Mouse (Mus musculus) midbrain, embryonic 10.5 days (tissue): Measurements from ENCODE around the gene Cep170. TPM values are rescaled to one million over a fixed set of nuclear protein-coding genes. Genes with fewer than 3 reads are reported as not detected.

ENCODE experiments used
- DNase-seq: peaks from one replicate; pipeline ENCODE4 v3.0.0-alpha.2; 2017; ENCODE audit warnings: low spot score
- H3K27ac ChIP-seq: fragments of 300-500 bp; sonication (generic); replicated peaks from 2 replicates; pipeline ENCODE4 v1.5.1; 2016; ENCODE audit warnings: mild to moderate bottlenecking
- H3K27me3 ChIP-seq: fragments of 300-500 bp; sonication (generic); 2 replicates; pipeline ENCODE4 v1.6.1; 2016; ENCODE audit warnings: low read depth, mild to moderate bottlenecking; ENCODE audit not compliant: poor library complexity, severe bottlenecking
- H3K36me3 ChIP-seq: fragments of 300-500 bp; sonication (generic); 2 replicates; pipeline ENCODE4 v1.6.1; 2016; ENCODE audit warnings: mild to moderate bottlenecking, moderate library complexity
- H3K4me1 ChIP-seq: fragments of 300-500 bp; sonication (generic); 2 replicates; pipeline ENCODE4 v1.6.1; 2016
- H3K4me3 ChIP-seq: fragments of 300-500 bp; sonication (generic); 2 replicates; pipeline ENCODE4 v1.5.1; 2016; ENCODE audit warnings: mild to moderate bottlenecking, moderate library complexity
- H3K9me3 ChIP-seq: fragments of 300-500 bp; sonication (generic); replicated peaks from 2 replicates; pipeline ENCODE4 v1.6.1; 2016; ENCODE audit warnings: mild to moderate bottlenecking
- WGBS: fragments of 180-500 bp; shearing (Covaris S2); methylation state at CpG from one replicate; pipeline ENCODE4 v1.1.7; 2016; 5-methylcytosine and 5-hydroxymethylcytosine counted together
- polyA plus RNA-seq: library from polyadenylated mRNA; unstranded; fragments of >200 nt; fragmentation: Nextera tagmentation; extraction: Ambion mirVana; gene quantifications from 2 replicates; pipeline ENCODE4 v1.2.1, GENCODE M21; 2016

Gene Cep170
- polyA plus RNA-seq, 1 experiment from 2014 or later, result 32.0 TPM

DNA sequence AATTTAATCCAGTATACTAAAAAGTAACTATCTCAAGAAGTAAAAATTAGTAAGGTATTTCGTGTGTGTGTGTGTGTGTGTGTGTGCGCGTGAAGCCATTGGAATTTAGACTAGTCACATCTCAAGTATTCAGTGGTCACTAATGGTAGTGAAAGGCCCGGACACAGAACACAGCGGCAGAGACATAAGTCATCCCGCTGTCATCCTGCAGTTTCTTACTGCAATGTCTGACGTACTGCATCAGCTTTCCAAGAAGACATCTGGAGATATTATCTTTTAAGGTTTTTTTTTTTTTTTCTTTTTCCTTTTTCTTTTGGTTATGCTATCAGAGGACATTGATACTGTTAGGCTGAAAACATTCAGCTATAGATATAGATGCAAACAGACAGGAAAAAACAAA lies 24.5 kb downstream of the Cep170 start:
- Histone ChIP-seq H3K4me1 (no peaks in the 10 kb centered on the region), H3K36me3 (peaks cover 70% of the 10 kb centered on the region), H3K9me3 (no peaks in the 10 kb centered on the region), H3K27ac (no peak overlapping the region), H3K27me3 (no peaks in the 10 kb centered on the region), H3K4me3 (no peak overlapping the region)
- DNase-seq, result no peak
- 95% methylated on average over 7 of the region's 7 CpGs for WGBS

DNA sequence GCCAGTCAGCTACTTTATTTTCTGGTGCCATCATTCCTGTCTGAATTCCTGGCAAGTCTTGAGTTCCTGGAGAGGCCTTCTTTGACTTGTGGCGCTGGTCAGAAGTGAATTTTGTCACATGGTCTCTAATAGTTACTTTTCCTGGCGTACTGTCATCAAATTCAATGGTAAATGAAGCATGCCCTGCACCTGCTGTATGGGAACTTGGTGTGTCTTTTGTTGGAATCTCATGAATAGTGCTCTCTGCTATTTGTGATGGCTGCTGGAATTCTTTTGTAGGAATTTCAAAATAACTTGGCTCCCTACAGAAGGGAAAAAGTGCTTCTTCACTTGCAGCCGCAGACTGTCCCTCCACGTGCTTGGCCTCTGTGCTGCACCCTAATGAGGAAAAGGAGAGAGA lies 39.3 kb downstream of the Cep170 start:
- WGBS, result 82% methylated on average over 4 of the region's 4 CpGs
- no peaks in the 10 kb centered on the region for H3K9me3 ChIP-seq
- no peak for DNase-seq
- no peaks in the 10 kb centered on the region for H3K27me3 ChIP-seq
- H3K27ac ChIP-seq, result no peak overlapping the region
- H3K36me3 ChIP-seq, result peaks cover 82% of the 10 kb centered on the region
- H3K4me1 ChIP-seq, result no peaks in the 10 kb centered on the region
- H3K4me3 ChIP-seq, result no peak overlapping the region

DNA sequence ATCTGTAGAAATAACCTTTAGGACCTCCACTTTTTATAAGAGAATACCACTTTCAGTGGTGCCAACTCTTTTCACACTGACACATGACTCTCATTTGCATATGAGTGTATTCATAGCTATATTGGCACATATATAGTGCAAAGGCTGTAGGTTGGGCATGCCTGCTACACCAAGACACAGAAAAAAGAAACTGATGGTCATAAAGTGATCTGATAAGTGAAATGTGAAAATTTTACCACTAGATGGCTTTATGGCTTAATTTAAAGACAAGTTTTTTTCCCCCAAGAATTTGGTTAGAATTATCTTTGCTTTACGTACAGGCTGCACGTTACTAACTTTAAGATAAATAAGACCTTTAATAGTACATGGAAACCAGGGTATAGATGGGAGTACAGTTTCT lies 51.6 kb downstream of the Cep170 start:
- no peak for DNase-seq
- H3K36me3 ChIP-seq, result peaks cover 62% of the 10 kb centered on the region
- WGBS, result 98% methylated on average over 2 of the region's 2 CpGs
- no peaks in the 10 kb centered on the region for H3K4me1 ChIP-seq
- no peak overlapping the region for H3K4me3 ChIP-seq
- no peak overlapping the region for H3K27ac ChIP-seq
- no peaks in the 10 kb centered on the region for H3K27me3 ChIP-seq
- H3K9me3 ChIP-seq, result no peaks in the 10 kb centered on the region

GRCm38 (mm10) chr1:176760673-176761072 lies 53.2 kb downstream of the Cep170 start:
- H3K4me1 ChIP-seq, result no peaks in the 10 kb centered on the region
- peaks cover 67% of the 10 kb centered on the region for H3K36me3 ChIP-seq
- H3K27me3 ChIP-seq, result no peaks in the 10 kb centered on the region
- WGBS, result 98% methylated on average over 1 of the region's 1 CpGs
- H3K4me3 ChIP-seq, result no peak overlapping the region
- H3K27ac ChIP-seq, result no peak overlapping the region
- DNase-seq, result no peak
- H3K9me3 ChIP-seq, result no peaks in the 10 kb centered on the region

DNA sequence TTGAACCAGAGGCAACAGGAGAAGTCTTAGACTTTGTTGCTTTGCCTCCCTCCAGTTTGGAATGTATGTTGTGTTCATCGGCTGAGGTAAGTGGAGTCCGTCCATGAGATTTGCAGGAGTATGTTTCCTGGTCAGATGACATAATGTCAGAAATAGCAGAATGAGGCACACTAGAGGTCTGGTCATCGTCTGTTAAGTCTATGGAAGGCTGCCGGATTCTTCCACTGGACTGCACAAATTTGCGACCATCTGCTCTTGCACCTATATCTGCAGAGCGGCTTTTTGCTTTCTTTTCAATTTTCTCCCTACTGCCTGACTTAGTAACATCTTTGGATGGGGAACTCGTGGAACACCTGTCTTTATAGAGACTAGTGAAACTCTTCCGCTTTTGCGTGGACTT lies 58.3 kb downstream of the Cep170 start:
- no peaks in the 10 kb centered on the region for H3K9me3 ChIP-seq
- no peak overlapping the region for H3K27ac ChIP-seq
- H3K4me1 ChIP-seq, result no peaks in the 10 kb centered on the region
- peaks cover 70% of the 10 kb centered on the region for H3K36me3 ChIP-seq
- DNase-seq, result no peak
- H3K4me3 ChIP-seq, result no peak overlapping the region
- 96% methylated on average over 9 of the region's 9 CpGs for WGBS
- no peaks in the 10 kb centered on the region for H3K27me3 ChIP-seq

DNA sequence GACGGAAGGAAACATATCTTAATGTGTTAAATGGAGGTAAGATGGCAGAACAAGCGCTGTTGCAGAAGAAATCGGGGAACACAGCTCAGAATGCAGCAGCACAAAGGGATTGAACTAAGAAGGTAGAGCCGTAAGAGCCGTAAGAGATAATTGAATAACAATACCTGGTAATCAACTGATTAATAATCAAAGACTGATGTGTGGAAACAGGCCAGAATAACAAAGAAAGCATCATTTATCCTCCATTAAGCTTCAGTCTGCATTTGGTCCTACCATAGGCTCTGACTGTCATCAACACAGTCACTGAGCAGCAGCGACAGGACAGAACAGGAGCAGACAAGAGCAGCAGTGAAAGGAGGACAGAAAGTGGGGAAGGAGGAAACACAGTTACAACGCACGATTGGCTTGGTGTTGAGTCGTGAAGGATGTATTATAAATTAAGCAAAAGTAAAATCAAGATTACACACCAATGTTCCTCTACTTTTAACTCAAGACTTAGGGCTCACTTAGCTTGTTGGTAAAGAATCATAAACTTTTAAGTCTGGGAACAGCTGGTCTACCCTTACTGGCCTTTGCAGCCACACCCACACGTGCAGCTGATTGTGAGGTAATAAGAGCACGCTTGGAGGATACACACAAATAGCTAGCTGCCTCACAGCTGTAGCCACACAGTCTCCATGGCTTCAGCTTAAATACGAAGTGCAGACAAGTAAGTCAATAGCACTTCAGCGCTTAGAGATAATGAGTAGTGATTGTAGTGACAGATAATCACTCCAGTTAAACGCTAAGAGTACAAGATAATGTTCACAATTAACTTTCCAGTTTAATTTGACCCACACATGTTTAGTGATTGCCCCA lies 59.8 kb downstream of the Cep170 start:
- no peak for DNase-seq
- no peaks in the 10 kb centered on the region for H3K9me3 ChIP-seq
- no peaks in the 10 kb centered on the region for H3K4me1 ChIP-seq
- no peak overlapping the region for H3K4me3 ChIP-seq
- no peak overlapping the region for H3K27ac ChIP-seq
- no peaks in the 10 kb centered on the region for H3K27me3 ChIP-seq
- peaks cover 69% of the 10 kb centered on the region for H3K36me3 ChIP-seq
- WGBS, result 77% methylated on average over 14 of the region's 14 CpGs

DNA sequence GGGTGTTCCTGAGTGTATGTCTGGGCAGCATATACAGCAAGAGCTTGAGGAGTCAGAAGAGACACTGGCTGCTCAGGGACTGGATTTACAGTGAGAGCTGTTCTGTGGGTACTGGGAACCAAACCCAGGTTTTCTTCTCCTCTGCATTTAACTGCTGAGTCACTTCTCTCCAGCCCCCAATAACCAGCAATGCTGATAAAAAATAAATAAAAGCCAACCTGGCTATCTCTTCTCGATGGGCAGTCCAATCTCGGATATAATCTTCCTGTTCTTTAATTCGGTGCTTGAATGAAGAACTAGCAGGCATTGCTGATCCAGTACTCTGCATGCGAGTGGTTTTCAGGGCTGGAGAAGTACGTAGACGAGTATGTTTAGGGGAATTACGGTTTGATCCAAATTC lies 64.2 kb downstream of the Cep170 start:
- Histone ChIP-seq H3K27ac (no peak overlapping the region), H3K27me3 (no peaks in the 10 kb centered on the region), H3K9me3 (no peaks in the 10 kb centered on the region), H3K4me1 (no peaks in the 10 kb centered on the region), H3K4me3 (no peak overlapping the region), H3K36me3 (peaks cover 51% of the 10 kb centered on the region)
- DNase-seq, result no peak
- WGBS, result 93% methylated on average over 7 of the region's 7 CpGs

DNA sequence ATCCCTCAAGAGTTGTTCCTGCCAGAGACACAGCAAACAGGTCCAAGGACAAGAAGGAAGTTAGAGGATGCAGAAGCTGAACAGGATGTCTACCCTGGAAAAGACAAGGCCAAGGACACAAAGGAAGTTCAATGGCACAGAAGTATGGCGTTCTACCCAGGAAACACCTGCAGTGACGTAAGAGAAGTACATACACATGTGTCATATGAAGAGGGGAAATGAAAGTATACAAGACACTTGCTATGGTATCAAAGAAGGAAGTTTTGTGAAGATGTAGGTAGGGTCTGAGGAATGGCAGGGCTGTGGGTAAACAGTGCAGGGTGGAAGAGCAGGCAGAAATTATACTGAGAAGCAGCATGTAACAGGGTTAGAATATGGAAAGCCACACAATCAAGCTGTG lies 81.0 kb downstream of the Cep170 start:
- no peaks in the 10 kb centered on the region for H3K4me1 ChIP-seq
- H3K27me3 ChIP-seq, result no peaks in the 10 kb centered on the region
- no peak overlapping the region for H3K27ac ChIP-seq
- peaks cover 85% of the 10 kb centered on the region for H3K36me3 ChIP-seq
- H3K4me3 ChIP-seq, result no peak overlapping the region
- H3K9me3 ChIP-seq, result no peaks in the 10 kb centered on the region
- DNase-seq, result no peak
- 94% methylated on average over 2 of the region's 2 CpGs for WGBS

DNA sequence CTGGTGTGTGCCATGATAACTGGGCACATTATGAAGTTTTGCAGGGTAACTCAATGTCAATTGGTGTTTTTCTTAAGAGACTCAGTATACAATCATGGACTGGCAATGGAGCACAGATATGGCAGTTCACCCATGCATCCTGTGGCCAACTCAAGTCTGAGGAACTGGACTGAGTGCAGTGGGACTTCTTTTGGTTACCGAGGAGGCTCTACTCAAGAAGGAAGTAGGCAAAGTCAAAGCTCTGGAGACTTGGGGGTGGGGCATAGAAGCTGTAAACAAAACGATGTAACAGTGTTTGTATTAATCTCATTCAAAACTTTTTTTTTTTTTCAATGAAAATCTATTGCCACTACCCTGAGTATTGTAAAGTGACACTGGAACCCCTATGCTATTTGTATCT lies 83.3 kb downstream of the Cep170 start:
- 91% methylated on average over 2 of the region's 2 CpGs for WGBS
- no peak overlapping the region for H3K27ac ChIP-seq
- H3K4me3 ChIP-seq, result no peak overlapping the region
- no peaks in the 10 kb centered on the region for H3K27me3 ChIP-seq
- DNase-seq, result no peak
- H3K9me3 ChIP-seq, result no peaks in the 10 kb centered on the region
- peaks cover 63% of the 10 kb centered on the region for H3K36me3 ChIP-seq
- no peaks in the 10 kb centered on the region for H3K4me1 ChIP-seq

GRCm38 (mm10) chr1:176727372-176727771 lies 86.5 kb downstream of the Cep170 start:
- Histone ChIP-seq H3K9me3 (no peaks in the 10 kb centered on the region), H3K4me1 (no peaks in the 10 kb centered on the region), H3K27me3 (no peaks in the 10 kb centered on the region), H3K27ac (no peak overlapping the region), H3K4me3 (no peak overlapping the region), H3K36me3 (peaks cover 32% of the 10 kb centered on the region)
- WGBS, result 94% methylated on average over 2 of the region's 2 CpGs
- DNase-seq, result no peak

DNA sequence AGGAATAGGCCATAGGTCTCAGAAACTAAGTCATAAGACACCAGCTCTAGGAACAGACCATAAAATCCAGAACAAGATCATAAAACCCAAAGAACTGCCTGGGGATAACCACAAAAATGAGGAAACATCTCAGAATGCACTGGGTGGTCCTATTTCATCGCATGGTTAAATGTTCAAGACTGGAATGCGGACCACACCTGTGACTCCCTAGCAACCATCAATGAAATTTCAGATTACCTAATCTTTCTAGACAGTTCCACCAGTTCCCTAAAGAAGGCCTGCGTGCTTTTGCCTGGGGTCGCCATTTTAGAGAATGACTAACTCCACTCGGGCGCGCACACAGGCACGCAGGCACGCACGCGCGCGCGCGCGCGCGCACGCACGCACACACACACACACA lies 89.1 kb downstream of the Cep170 start:
- no peaks in the 10 kb centered on the region for H3K4me1 ChIP-seq

GRCm38 (mm10) chr1:176723858-176724713 lies 89.8 kb downstream of the Cep170 start:
- Histone ChIP-seq H3K27me3 (no peaks in the 10 kb centered on the region), H3K27ac (no peak overlapping the region), H3K36me3 (peaks cover 5% of the 10 kb centered on the region; the same call in 1 of the 2 replicates), H3K4me1 (no peaks in the 10 kb centered on the region), H3K4me3 (no peak overlapping the region), H3K9me3 (0 out of 2 replicates have a peak, but pooled peaks cover under 1% of the 10 kb centered on the region)
- 76% methylated on average over 8 of the region's 8 CpGs for WGBS
- no peak for DNase-seq

More for the DNA sequence above, 89.1 kb downstream of the Cep170 start:
- Histone ChIP-seq H3K27ac (no peak overlapping the region), H3K9me3 (no peaks in the 10 kb centered on the region), H3K4me3 (no peak overlapping the region), H3K36me3 (peaks cover 6% of the 10 kb centered on the region; the same call in 1 of the 2 replicates), H3K27me3 (no peaks in the 10 kb centered on the region)
- 99% methylated on average over 20 of the region's 20 CpGs for WGBS
- DNase-seq, result no peak

DNA sequence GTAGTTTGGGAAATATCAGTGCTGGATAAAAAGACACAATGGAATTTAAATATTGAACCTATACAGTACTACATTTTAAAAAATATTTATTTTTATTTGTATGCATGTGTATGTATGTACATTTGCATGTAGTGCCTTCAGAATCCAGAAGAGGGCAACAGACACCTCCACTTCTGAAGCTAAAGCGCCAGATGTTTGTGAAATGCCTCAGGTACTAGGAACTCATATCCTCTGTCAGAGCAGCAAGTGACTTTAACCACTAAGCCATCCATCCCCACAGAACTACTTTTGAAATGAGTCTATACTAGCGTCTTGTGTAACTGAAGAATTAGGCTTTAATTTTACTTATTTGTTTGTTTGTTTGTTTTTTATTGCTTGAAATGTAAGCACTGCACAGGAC lies 101.4 kb downstream of the Cep170 start:
- no peak overlapping the region for H3K4me3 ChIP-seq
- no peaks in the 10 kb centered on the region for H3K27me3 ChIP-seq
- no peak overlapping the region for H3K27ac ChIP-seq
- H3K9me3 ChIP-seq, result no peaks in the 10 kb centered on the region
- no peaks in the 10 kb centered on the region for H3K36me3 ChIP-seq
- DNase-seq, result no peak
- 48% methylated on average over 2 of the region's 2 CpGs for WGBS
- H3K4me1 ChIP-seq, result no peaks in the 10 kb centered on the region
